Mouse (Mus musculus): Measurements from ENCODE around the gene Lrp1. TPM values are rescaled to one million over a fixed set of nuclear protein-coding genes. Genes with fewer than 3 reads are reported as not detected.

Gene Lrp1
- polyA plus RNA-seq, 1 experiment from 2014 or later = 42.6 TPM

- no peaks in the 10 kb centered on the region for H3K36me3 ChIP-seq (ENCODE audit: insufficient read depth, low read length)
- ATAC-seq (replicated peaks; ENCODE audit: low FRiP score, low read depth) = no peak
- H3K27me3 ChIP-seq (ENCODE audit: insufficient read depth, low read length) = no peaks in the 10 kb centered on the region
- H3K4me2 ChIP-seq (ENCODE audit: low read length) = no peak overlapping the region
- DNase-seq (ENCODE audit: low spot score) = no peak
- H3K4me3 ChIP-seq (replicated peaks; ENCODE audit: low read depth, low read length) = no peak overlapping the region
- no peaks in the 10 kb centered on the region for H3K9me3 ChIP-seq (replicated peaks; ENCODE audit: low read length)
- no peak overlapping the region for H3K9ac ChIP-seq (ENCODE audit: low read depth, low read length)
- no peak overlapping the region for H3K27ac ChIP-seq
- peaks cover 17% of the 10 kb centered on the region; the same call in 1 of the 2 replicates for H3K4me1 ChIP-seq (replicated peaks; ENCODE audit: insufficient read depth, low read length)
- TF ChIP-seq CTCF (IDR thresholded peaks at IDR 0.05; ENCODE audit: low read depth) = no peak
- 69% methylated on average over 5 of the region's 5 CpGs for WGBS
Measured at GRCm38 (mm10) chr10:127640421-127640820, 19.5 kb upstream of the Lrp1 start.

GRCm38 (mm10) chr10:127632668-127633271, 11.8 kb upstream of the Lrp1 start:
- WGBS = 37% methylated on average over 7 of the region's 7 CpGs

GRCm38 (mm10) chr10:127631261-127632214, 10.6 kb upstream of the Lrp1 start:
- Histone ChIP-seq H3K4me3 (replicated peaks; ENCODE audit: low read depth, low read length) (no peak overlapping the region), H3K9me3 (replicated peaks; ENCODE audit: low read length) (no peaks in the 10 kb centered on the region), H3K27ac (no peak overlapping the region), H3K27me3 (ENCODE audit: insufficient read depth, low read length) (no peaks in the 10 kb centered on the region), H3K9ac (ENCODE audit: low read depth, low read length) (no peak overlapping the region), H3K4me2 (ENCODE audit: low read length) (no peak overlapping the region), H3K36me3 (ENCODE audit: insufficient read depth, low read length) (no peaks in the 10 kb centered on the region), H3K4me1 (replicated peaks; ENCODE audit: insufficient read depth, low read length) (no peaks in the 10 kb centered on the region)
- ATAC-seq (replicated peaks; ENCODE audit: low FRiP score, low read depth) = 0 out of 2 replicates have a peak, but pooled peaks have one; percentile 33
- DNase-seq (ENCODE audit: low spot score) = no peak
- TF ChIP-seq CTCF (IDR thresholded peaks at IDR 0.05; ENCODE audit: low read depth) = no peak
- WGBS = 63% methylated on average over 10 of the region's 10 CpGs

More at GRCm38 (mm10) chr10:127632668-127633271, 11.8 kb upstream of the Lrp1 start:
- Histone ChIP-seq H3K9ac (ENCODE audit: low read depth, low read length) (no peak overlapping the region), H3K27me3 (ENCODE audit: insufficient read depth, low read length) (no peaks in the 10 kb centered on the region), H3K4me1 (replicated peaks; ENCODE audit: insufficient read depth, low read length) (no peaks in the 10 kb centered on the region), H3K27ac (no peak overlapping the region), H3K4me2 (ENCODE audit: low read length) (no peak overlapping the region), H3K36me3 (ENCODE audit: insufficient read depth, low read length) (no peaks in the 10 kb centered on the region), H3K4me3 (replicated peaks; ENCODE audit: low read depth, low read length) (no peak overlapping the region), H3K9me3 (replicated peaks; ENCODE audit: low read length) (no peaks in the 10 kb centered on the region)
- no peak for TF ChIP-seq CTCF (IDR thresholded peaks at IDR 0.05; ENCODE audit: low read depth)
- ATAC-seq (replicated peaks; ENCODE audit: low FRiP score, low read depth) (no peak), DNase-seq (ENCODE audit: low spot score) (peak; percentile 45)

GRCm38 (mm10) chr10:127626433-127626832, 5.5 kb upstream of the Lrp1 start:
- 92% methylated on average over 3 of the region's 3 CpGs for WGBS
- TF ChIP-seq CTCF (IDR thresholded peaks at IDR 0.05; ENCODE audit: low read depth) = peak; percentile 40; the same call in 1 of the 2 replicates
- Histone ChIP-seq H3K4me3 (replicated peaks; ENCODE audit: low read depth, low read length) (no peak overlapping the region), H3K9ac (ENCODE audit: low read depth, low read length) (no peak overlapping the region), H3K27ac (no peak overlapping the region), H3K4me2 (ENCODE audit: low read length) (no peak overlapping the region), H3K4me1 (replicated peaks; ENCODE audit: insufficient read depth, low read length) (no peaks in the 10 kb centered on the region), H3K9me3 (replicated peaks; ENCODE audit: low read length) (no peaks in the 10 kb centered on the region), H3K36me3 (ENCODE audit: insufficient read depth, low read length) (no peaks in the 10 kb centered on the region), H3K27me3 (ENCODE audit: insufficient read depth, low read length) (no peaks in the 10 kb centered on the region)
- ATAC-seq (replicated peaks; ENCODE audit: low FRiP score, low read depth) = no peak
- DNase-seq (ENCODE audit: low spot score) = no peak

- DNase-seq (ENCODE audit: low spot score) = no peak
- Histone ChIP-seq H3K4me2 (ENCODE audit: low read length) (no peak overlapping the region), H3K4me1 (replicated peaks; ENCODE audit: insufficient read depth, low read length) (peaks cover 5% of the 10 kb centered on the region; the same call in 1 of the 2 replicates), H3K27me3 (ENCODE audit: insufficient read depth, low read length) (no peaks in the 10 kb centered on the region), H3K9ac (ENCODE audit: low read depth, low read length) (no peak overlapping the region), H3K9me3 (replicated peaks; ENCODE audit: low read length) (no peaks in the 10 kb centered on the region), H3K27ac (no peak overlapping the region), H3K4me3 (replicated peaks; ENCODE audit: low read depth, low read length) (no peak overlapping the region), H3K36me3 (ENCODE audit: insufficient read depth, low read length) (no peaks in the 10 kb centered on the region)
- TF ChIP-seq CTCF (IDR thresholded peaks at IDR 0.05; ENCODE audit: low read depth) = peak; percentile 40
- ATAC-seq (replicated peaks; ENCODE audit: low FRiP score, low read depth) = no peak
- 95% methylated on average over 6 of the region's 6 CpGs for WGBS
Measured at GRCm38 (mm10) chr10:127623439-127624216, 2.7 kb upstream of the Lrp1 start.

- H3K4me2 ChIP-seq (ENCODE audit: low read length) = no peak overlapping the region
- H3K27ac ChIP-seq = 0 out of 2 replicates have a peak overlapping the region, but pooled peaks have one; percentile 95
- ATAC-seq (replicated peaks; ENCODE audit: low FRiP score, low read depth) = no peak
Measured at GRCm38 (mm10) chr10:127622661-127623060, 1.7 kb upstream of the Lrp1 start.

More at GRCm38 (mm10) chr10:127622661-127623060, 1.7 kb upstream of the Lrp1 start:
- TF ChIP-seq CTCF (IDR thresholded peaks at IDR 0.05; ENCODE audit: low read depth) = no peak
- Histone ChIP-seq H3K36me3 (ENCODE audit: insufficient read depth, low read length) (no peaks in the 10 kb centered on the region), H3K9me3 (replicated peaks; ENCODE audit: low read length) (no peaks in the 10 kb centered on the region), H3K4me1 (replicated peaks; ENCODE audit: insufficient read depth, low read length) (peaks cover 12% of the 10 kb centered on the region; the same call in 1 of the 2 replicates), H3K9ac (ENCODE audit: low read depth, low read length) (no peak overlapping the region), H3K4me3 (replicated peaks; ENCODE audit: low read depth, low read length) (no peak overlapping the region), H3K27me3 (ENCODE audit: insufficient read depth, low read length) (no peaks in the 10 kb centered on the region)
- 68% methylated on average over 4 of the region's 4 CpGs for WGBS
- no peak for DNase-seq (ENCODE audit: low spot score)
